Mouse (Mus musculus) hindbrain, embryonic 11.5 days (tissue): ENCODE measurements around the gene Pdzrn3. TPM values are rescaled to one million over a fixed set of nuclear protein-coding genes. Genes with fewer than 3 reads are reported as not detected.

Experiments used
- ATAC-seq: fragments of 200-750 bp; cut with Nextera tagmentation; 2 replicates; pipeline ENCODE4 v1.8.0; 2017; ENCODE audit warnings: mild to moderate bottlenecking, moderate TSS enrichment, moderate library complexity; ENCODE audit not compliant: low FRiP score
- DNase-seq: peaks from one replicate; pipeline ENCODE4 v3.0.0-alpha.2; 2015; ENCODE audit warnings: low spot score
- H3K27ac ChIP-seq: fragments of 300-500 bp; sonication (generic); 2 replicates; pipeline ENCODE4 v1.5.1; 2014; ENCODE audit warnings: mild to moderate bottlenecking, low read depth, low read length
- H3K27me3 ChIP-seq: fragments of 300-500 bp; sonication (generic); 2 replicates; pipeline ENCODE4 v1.6.1; 2014; ENCODE audit warnings: mild to moderate bottlenecking, low read length, moderate library complexity, mixed read lengths; ENCODE audit not compliant: control insufficient read depth, insufficient read depth
- H3K36me3 ChIP-seq: fragments of 300-500 bp; sonication (generic); 2 replicates; pipeline ENCODE4 v1.6.1; 2014; ENCODE audit warnings: mild to moderate bottlenecking, low read length, moderate library complexity, mixed read lengths; ENCODE audit not compliant: control insufficient read depth, insufficient read depth
- H3K4me1 ChIP-seq: fragments of 300-500 bp; sonication (generic); replicated peaks from 2 replicates; pipeline ENCODE4 v1.6.1; 2014; ENCODE audit warnings: low read length, mixed read lengths; ENCODE audit not compliant: control insufficient read depth, insufficient read depth
- H3K4me2 ChIP-seq: fragments of 300-500 bp; sonication (generic); replicated peaks from 2 replicates; pipeline ENCODE4 v1.6.1; 2014; ENCODE audit warnings: mild to moderate bottlenecking, low read depth, low read length
- H3K4me3 ChIP-seq: fragments of 300-500 bp; sonication (generic); 2 replicates; pipeline ENCODE4 v1.5.1; 2014; ENCODE audit warnings: low read depth, low read length
- H3K9ac ChIP-seq: fragments of 300-500 bp; sonication (generic); 2 replicates; pipeline ENCODE4 v1.6.1; 2014; ENCODE audit warnings: low read depth, low read length
- H3K9me3 ChIP-seq: fragments of 300-500 bp; sonication (generic); 2 replicates; pipeline ENCODE4 v1.6.1; 2016; ENCODE audit warnings: low read length; ENCODE audit not compliant: control insufficient read depth
- WGBS: fragments of 180-500 bp; shearing (Covaris S2); extraction: QIAGEN DNeasy Blood & Tissue Kit; methylation state at CpG from one replicate; pipeline ENCODE4 v1.1.7; 2014; 5-methylcytosine and 5-hydroxymethylcytosine counted together
- polyA plus RNA-seq: library from polyadenylated mRNA; unstranded; fragments of >200 nt; fragmentation: Nextera tagmentation; extraction: Ambion mirVana; gene quantifications from 2 replicates; pipeline ENCODE4 v1.2.1, GENCODE M21; 2014

The Pdzrn3 gene
- polyA plus RNA-seq, 1 experiment from 2014 or later, result 20.5 TPM

DNA sequence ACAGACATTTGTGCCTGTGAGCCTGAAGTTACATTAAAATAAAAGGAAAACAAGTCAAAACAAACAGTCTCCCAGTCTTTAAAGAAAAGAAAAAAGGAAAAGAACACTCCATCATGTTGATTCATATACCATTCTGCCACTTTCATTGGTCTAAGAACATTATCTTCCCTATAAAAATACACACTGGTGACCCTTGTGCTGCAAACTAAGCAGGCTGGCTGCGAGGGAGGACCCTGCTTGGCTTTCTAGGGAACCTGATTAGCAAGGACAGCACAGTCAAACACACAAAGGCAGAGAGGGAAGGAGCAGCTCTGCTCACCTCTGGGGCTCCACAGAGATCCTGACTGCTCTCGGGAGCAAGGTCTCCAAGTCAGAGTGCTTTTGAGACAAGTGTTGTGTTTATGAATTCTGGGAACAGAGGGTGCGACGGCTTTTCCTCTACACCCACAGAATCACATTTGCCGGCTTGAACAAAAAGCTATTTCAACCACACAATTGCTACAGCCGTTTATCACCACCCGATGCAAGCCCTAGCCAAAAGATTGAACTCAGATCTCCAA lies 27.2 kb downstream of the Pdzrn3 start:
- H3K4me2 ChIP-seq, result no peak overlapping the region
- no peak overlapping the region for H3K27ac ChIP-seq
- DNase-seq (no peak), ATAC-seq (no peak)
- no peaks in the 10 kb centered on the region for H3K4me1 ChIP-seq
- no peak overlapping the region for H3K9ac ChIP-seq
- no peaks in the 10 kb centered on the region for H3K27me3 ChIP-seq
- H3K9me3 ChIP-seq, result no peaks in the 10 kb centered on the region
- no peaks in the 10 kb centered on the region for H3K36me3 ChIP-seq
- no peak overlapping the region for H3K4me3 ChIP-seq
- WGBS, result 41% methylated on average over 7 of the region's 7 CpGs

- Histone ChIP-seq H3K4me1 (no peaks in the 10 kb centered on the region), H3K36me3 (no peaks in the 10 kb centered on the region), H3K27me3 (no peaks in the 10 kb centered on the region), H3K9ac (no peak overlapping the region), H3K4me2 (no peak overlapping the region), H3K9me3 (no peaks in the 10 kb centered on the region), H3K4me3 (no peak overlapping the region), H3K27ac (no peak overlapping the region)
- WGBS, result 85% methylated on average over 5 of the region's 5 CpGs
- ATAC-seq (no peak), DNase-seq (no peak)
Measured at GRCm38 (mm10) chr6:101348496-101348895, 29.2 kb downstream of the Pdzrn3 start.

- WGBS, result 90% methylated on average over 7 of the region's 7 CpGs
- H3K4me3 ChIP-seq, result no peak overlapping the region
- no peaks in the 10 kb centered on the region for H3K27me3 ChIP-seq
- no peak for DNase-seq
- ATAC-seq, result no peak
- H3K27ac ChIP-seq, result no peak overlapping the region
- H3K9ac ChIP-seq, result no peak overlapping the region
- no peaks in the 10 kb centered on the region for H3K36me3 ChIP-seq
- H3K4me1 ChIP-seq, result no peaks in the 10 kb centered on the region
- no peaks in the 10 kb centered on the region for H3K9me3 ChIP-seq
- H3K4me2 ChIP-seq, result no peak overlapping the region
Measured at GRCm38 (mm10) chr6:101340051-101340450, 37.6 kb downstream of the Pdzrn3 start.

DNA sequence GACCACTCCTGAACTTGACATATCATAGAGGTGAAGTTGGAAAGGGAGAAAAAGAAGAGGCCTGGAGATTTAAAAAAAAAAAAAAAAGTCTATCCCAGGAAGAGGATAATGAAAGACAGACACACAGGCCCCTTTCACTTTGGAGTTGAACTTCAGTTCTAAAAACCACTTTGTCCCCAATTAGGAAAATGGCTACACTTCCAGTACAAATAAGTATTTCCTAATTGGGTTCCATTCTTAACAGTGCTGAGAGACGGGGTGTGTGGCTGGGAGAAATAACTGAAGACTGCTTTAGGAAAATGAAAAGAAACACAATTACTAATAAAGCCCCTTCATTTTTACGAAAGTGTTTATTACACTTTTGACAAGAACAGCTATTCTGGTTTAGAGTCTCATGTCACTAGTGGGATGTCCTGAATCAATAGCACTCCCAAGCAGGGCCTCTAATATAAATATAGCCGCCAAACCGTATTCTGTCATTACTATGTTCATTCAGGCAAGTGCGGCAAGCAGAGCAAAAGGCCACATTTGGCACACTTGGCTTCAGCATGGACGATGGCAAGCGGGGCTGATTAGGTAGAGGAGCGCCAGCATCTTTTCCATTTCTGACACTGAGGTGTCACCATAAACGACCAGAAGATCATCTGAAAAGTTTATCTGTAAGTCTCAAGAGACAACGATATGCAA lies 39.7 kb downstream of the Pdzrn3 start:
- Histone ChIP-seq H3K27me3 (no peaks in the 10 kb centered on the region), H3K9me3 (no peaks in the 10 kb centered on the region), H3K4me3 (no peak overlapping the region), H3K27ac (no peak overlapping the region), H3K4me2 (no peak overlapping the region), H3K9ac (no peak overlapping the region), H3K4me1 (no peaks in the 10 kb centered on the region), H3K36me3 (no peaks in the 10 kb centered on the region)
- DNase-seq (no peak), ATAC-seq (no peak)
- WGBS, result 87% methylated on average over 10 of the region's 10 CpGs

GRCm38 (mm10) chr6:101336660-101337059 lies 41.0 kb downstream of the Pdzrn3 start:
- WGBS, result 91% methylated on average over 10 of the region's 10 CpGs
- no peaks in the 10 kb centered on the region for H3K36me3 ChIP-seq

GRCm38 (mm10) chr6:101335744-101336143 lies 42.0 kb downstream of the Pdzrn3 start:
- no peak overlapping the region for H3K9ac ChIP-seq
- no peaks in the 10 kb centered on the region for H3K4me1 ChIP-seq
- H3K27ac ChIP-seq, result no peak overlapping the region
- H3K27me3 ChIP-seq, result no peaks in the 10 kb centered on the region
- H3K36me3 ChIP-seq, result no peaks in the 10 kb centered on the region
- DNase-seq (no peak), ATAC-seq (no peak)
- 90% methylated on average over 1 of the region's 1 CpGs for WGBS
- no peak overlapping the region for H3K4me3 ChIP-seq
- no peak overlapping the region for H3K4me2 ChIP-seq
- no peaks in the 10 kb centered on the region for H3K9me3 ChIP-seq

More at GRCm38 (mm10) chr6:101336660-101337059, 41.0 kb downstream of the Pdzrn3 start:
- DNase-seq (no peak), ATAC-seq (no peak)
- no peak overlapping the region for H3K4me2 ChIP-seq
- no peaks in the 10 kb centered on the region for H3K4me1 ChIP-seq
- no peaks in the 10 kb centered on the region for H3K27me3 ChIP-seq
- no peaks in the 10 kb centered on the region for H3K9me3 ChIP-seq
- no peak overlapping the region for H3K4me3 ChIP-seq
- H3K9ac ChIP-seq, result no peak overlapping the region
- H3K27ac ChIP-seq, result no peak overlapping the region

GRCm38 (mm10) chr6:101334495-101334894 lies 43.2 kb downstream of the Pdzrn3 start:
- no peak overlapping the region for H3K4me2 ChIP-seq
- DNase-seq (no peak), ATAC-seq (no peak)
- no peak overlapping the region for H3K4me3 ChIP-seq
- no peak overlapping the region for H3K9ac ChIP-seq
- no peak overlapping the region for H3K27ac ChIP-seq
- no peaks in the 10 kb centered on the region for H3K36me3 ChIP-seq
- no peaks in the 10 kb centered on the region for H3K4me1 ChIP-seq
- WGBS, result 91% methylated on average over 3 of the region's 3 CpGs
- no peaks in the 10 kb centered on the region for H3K27me3 ChIP-seq
- H3K9me3 ChIP-seq, result no peaks in the 10 kb centered on the region

DNA sequence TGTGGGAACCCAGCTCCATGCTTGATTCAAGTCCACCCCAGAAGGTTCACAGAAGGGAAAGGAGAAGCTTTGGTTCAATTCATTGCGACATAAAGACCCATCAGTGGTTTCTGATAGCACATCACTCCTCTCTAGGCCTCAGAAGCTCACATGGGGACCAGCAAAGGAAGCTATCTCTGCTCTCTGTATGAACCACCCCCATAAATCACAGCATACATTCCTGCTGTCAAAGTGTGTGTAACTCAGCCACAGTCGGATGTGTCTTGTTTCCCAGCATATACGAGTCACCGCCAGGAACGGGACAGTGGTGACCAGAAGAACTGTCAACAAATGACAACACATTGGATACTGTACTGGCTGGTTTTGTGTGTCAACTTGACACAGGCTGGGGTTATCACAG lies 47.3 kb downstream of the Pdzrn3 start:
- ATAC-seq (no peak), DNase-seq (no peak)
- 64% methylated on average over 5 of the region's 5 CpGs for WGBS
- H3K4me1 ChIP-seq, result no peaks in the 10 kb centered on the region
- H3K27ac ChIP-seq, result no peak overlapping the region
- no peaks in the 10 kb centered on the region for H3K27me3 ChIP-seq
- no peak overlapping the region for H3K9ac ChIP-seq
- H3K4me2 ChIP-seq, result no peak overlapping the region
- no peak overlapping the region for H3K4me3 ChIP-seq
- no peaks in the 10 kb centered on the region for H3K36me3 ChIP-seq
- no peaks in the 10 kb centered on the region for H3K9me3 ChIP-seq

- no peaks in the 10 kb centered on the region for H3K9me3 ChIP-seq
- 30% methylated on average over 6 of the region's 6 CpGs for WGBS
- no peaks in the 10 kb centered on the region for H3K27me3 ChIP-seq
- H3K27ac ChIP-seq, result no peak overlapping the region
- no peak overlapping the region for H3K9ac ChIP-seq
- no peak overlapping the region for H3K4me3 ChIP-seq
- ATAC-seq (no peak), DNase-seq (no peak)
- no peaks in the 10 kb centered on the region for H3K36me3 ChIP-seq
- no peaks in the 10 kb centered on the region for H3K4me1 ChIP-seq
- no peak overlapping the region for H3K4me2 ChIP-seq
Measured at GRCm38 (mm10) chr6:101329499-101329898, 48.2 kb downstream of the Pdzrn3 start.
